Comparison of ENCODE assay signal across 21 mouse cellular contexts in the genomic region with DNA sequence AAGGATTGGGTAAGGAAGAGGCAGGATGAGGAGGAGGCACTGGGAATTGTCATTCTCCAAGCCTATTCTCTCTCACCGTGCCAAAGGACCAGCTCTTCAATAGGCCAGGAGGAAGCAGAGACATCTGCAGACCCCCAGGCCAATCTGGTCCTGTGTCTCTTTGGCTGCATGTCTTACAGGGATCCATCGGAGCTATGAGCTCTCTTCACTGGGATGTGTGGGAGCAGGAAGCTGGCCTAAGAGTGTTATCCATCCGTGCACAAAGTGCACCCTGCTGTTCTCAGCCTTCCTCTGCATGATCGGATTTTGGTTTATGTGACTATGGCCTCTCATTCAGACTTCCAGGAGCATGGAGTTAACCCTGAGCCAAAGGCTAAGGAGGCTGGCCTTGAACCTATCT.
"Had no signal": no experiment of that assay in that cellular context is flagged by ENCODE, and none has a peak within 500 bp of the region (broad histone marks: within the 10 kb centered on the region; RNA-seq: fewer than 3 reads in every experiment).

No protein-coding gene starts in this region.

- H3K9me3 ChIP-seq: limb, embryonic 13.5 days; liver, embryonic 12.5 days; liver, embryonic 15.5 days; lung, embryonic 15.5 days; midbrain, embryonic 12.5 days; stomach, embryonic 15.5 days had no signal

- H3K27me3 ChIP-seq: limb, embryonic 13.5 days; liver, embryonic 12.5 days; liver, embryonic 15.5 days; lung, embryonic 15.5 days; midbrain, embryonic 12.5 days; stomach, embryonic 15.5 days had no signal

- H3K9ac ChIP-seq: limb, embryonic 13.5 days; liver, embryonic 12.5 days; liver, embryonic 15.5 days; lung, embryonic 15.5 days; midbrain, embryonic 12.5 days; stomach, embryonic 15.5 days had no signal

- DNase-seq: kidney, adult 2 months; kidney, postnatal 25 days; layer of hippocampus, adult 9-11 months; liver; lung, adult 18-20 months; lung, postnatal 10 days; lung, postnatal 36 days; right cerebral cortex, adult 18-20 months; right cerebral cortex, postnatal 14 days; spleen, adult 18-20 months; thymus, postnatal 25 days had no signal

- H3K4me2 ChIP-seq: limb, embryonic 13.5 days; liver, embryonic 12.5 days; liver, embryonic 15.5 days; lung, embryonic 15.5 days; midbrain, embryonic 12.5 days; stomach, embryonic 15.5 days had no signal

- H3K27ac ChIP-seq: kidney, postnatal 0 days; layer of hippocampus, adult 2 months; limb, embryonic 13.5 days; liver, embryonic 12.5 days; liver, embryonic 15.5 days; lung, embryonic 15.5 days; midbrain, embryonic 12.5 days; stomach, embryonic 15.5 days had no signal

- H3K4me3 ChIP-seq: layer of hippocampus, adult 2 months; limb, embryonic 13.5 days; liver, embryonic 12.5 days; liver, embryonic 15.5 days; lung, embryonic 15.5 days; megakaryocyte, embryonic 14.5 days; midbrain, embryonic 12.5 days; stomach, embryonic 15.5 days had no signal

- H3K36me3 ChIP-seq: limb, embryonic 13.5 days; liver, embryonic 12.5 days; liver, embryonic 15.5 days; lung, embryonic 15.5 days; midbrain, embryonic 12.5 days; stomach, embryonic 15.5 days had no signal

- ATAC-seq: liver, embryonic 12.5 days; midbrain, embryonic 16.5 days had no signal
